Mouse (Mus musculus): Measurements from ENCODE around the gene Mus81.

DNA sequence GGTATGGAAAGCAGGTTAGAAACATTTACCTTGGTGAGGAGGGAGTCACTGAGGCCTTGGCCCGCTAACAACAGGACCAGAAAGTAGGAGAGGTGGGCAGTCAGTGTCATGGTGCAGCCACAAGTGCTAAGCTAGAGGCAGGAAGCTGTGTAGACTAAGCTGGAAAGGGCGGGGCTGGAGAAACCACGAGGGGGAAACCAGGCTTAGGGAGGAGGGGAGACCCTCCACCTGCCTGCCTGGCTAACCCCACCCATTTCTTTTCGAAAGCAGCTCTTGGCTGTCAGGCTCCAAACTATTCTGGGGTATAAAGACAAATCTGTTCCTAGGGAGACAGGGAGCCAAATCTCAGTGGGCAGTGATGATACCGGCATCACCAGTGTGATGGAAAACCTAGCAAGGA lies 19.8 kb downstream of the Mus81 start, which contains the start of gene Ctsw:
- TF ChIP-seq CTCF (IDR thresholded peaks at IDR 0.05; ENCODE audit: control insufficient read depth, insufficient read depth, low read length) (no peak), POLR2A (IDR thresholded peaks at IDR 0.05; ENCODE audit: borderline replicate concordance, control insufficient read depth, low read depth, low read length) (no peak)

All from bone marrow, adult 2 months (tissue).